Mouse (Mus musculus) hindbrain, postnatal 0 days (tissue): ENCODE data around the gene Inpp4a. TPM values are rescaled to one million over a fixed set of nuclear protein-coding genes. Genes with fewer than 3 reads are reported as not detected.

Experiments used
- ATAC-seq: fragments of 200-750 bp; cut with Nextera tagmentation; 2 replicates; pipeline ENCODE4 v1.8.0; 2017; ENCODE audit warnings: mild to moderate bottlenecking, moderate TSS enrichment, moderate library complexity
- DNase-seq: peaks from one replicate; pipeline ENCODE4 v3.0.0-alpha.2; 2015; ENCODE audit warnings: low spot score
- H3K27ac ChIP-seq: fragments of 300-500 bp; sonication (generic); 2 replicates; pipeline ENCODE4 v1.5.1; 2014; ENCODE audit warnings: mild to moderate bottlenecking
- H3K27me3 ChIP-seq: fragments of 300-500 bp; sonication (generic); 2 replicates; pipeline ENCODE4 v1.6.1; 2014; ENCODE audit warnings: low read length, mixed read lengths; ENCODE audit not compliant: insufficient read depth
- H3K36me3 ChIP-seq: fragments of 300-500 bp; sonication (generic); 2 replicates; pipeline ENCODE4 v1.6.1; 2014; ENCODE audit warnings: low read length, mixed read lengths; ENCODE audit not compliant: insufficient read depth
- H3K4me1 ChIP-seq: fragments of 300-500 bp; sonication (generic); 2 replicates; pipeline ENCODE4 v1.6.1; 2014; ENCODE audit warnings: antibody characterized with exemption, low read length, mixed read lengths; ENCODE audit not compliant: insufficient read depth
- H3K4me2 ChIP-seq: fragments of 300-500 bp; sonication (generic); 2 replicates; pipeline ENCODE4 v1.6.1; 2014; ENCODE audit warnings: low read depth, mild to moderate bottlenecking, low read length, moderate library complexity, mixed read lengths
- H3K4me3 ChIP-seq: fragments of 300-500 bp; sonication (generic); 2 replicates; pipeline ENCODE4 v1.5.1; 2014; ENCODE audit warnings: low read length
- H3K9ac ChIP-seq: fragments of 300-500 bp; sonication (generic); replicated peaks from 2 replicates; pipeline ENCODE4 v1.6.1; 2014; ENCODE audit warnings: mild to moderate bottlenecking, low read length, moderate library complexity, mixed read lengths
- H3K9me3 ChIP-seq: fragments of 300-500 bp; sonication (generic); 2 replicates; pipeline ENCODE4 v1.6.1; 2016; ENCODE audit warnings: low read length, mixed read lengths
- CTCF ChIP-seq: IDR thresholded peaks from 2 replicates; pipeline ENCODE4 v1.5.1; 2016; ENCODE audit warnings: antibody characterized with exemption, control low read depth, low read depth
- WGBS: fragments of 180-500 bp; shearing (Covaris S2); extraction: QIAGEN DNeasy Blood & Tissue Kit; methylation state at CpG from one replicate; pipeline ENCODE4 v1.1.7; 2014; 5-methylcytosine and 5-hydroxymethylcytosine counted together
- polyA plus RNA-seq: library from polyadenylated mRNA; unstranded; fragments of >200 nt; fragmentation: Nextera tagmentation; extraction: Ambion mirVana; gene quantifications from 2 replicates; pipeline ENCODE4 v1.2.1, GENCODE M21; 2015
- total RNA-seq: library from RNA; depleted of rRNA; stranded (reverse); fragments of >200 nt; gene quantifications from 2 replicates; pipeline ENCODE4 v1.2.3, GENCODE M21; 2014

Inpp4a gene
- total and polyA plus RNA-seq, 2 experiments from 2014 or later, result 53.6 to 82.5 TPM

GRCm38 (mm10) chr1:37398961-37399360, 99.3 kb downstream of the Inpp4a start:
- Histone ChIP-seq H3K27me3 (no peaks in the 10 kb centered on the region), H3K9ac (no peak overlapping the region), H3K9me3 (no peaks in the 10 kb centered on the region), H3K4me3 (no peak overlapping the region), H3K36me3 (peaks cover 46% of the 10 kb centered on the region), H3K27ac (no peak overlapping the region), H3K4me2 (no peak overlapping the region), H3K4me1 (no peaks in the 10 kb centered on the region)
- ATAC-seq (no peak), DNase-seq (no peak)
- TF ChIP-seq CTCF, result no peak
- 37% methylated on average over 3 of the region's 3 CpGs for WGBS

- H3K4me1 ChIP-seq, result no peaks in the 10 kb centered on the region
- no peak overlapping the region for H3K4me3 ChIP-seq
- H3K27me3 ChIP-seq, result no peaks in the 10 kb centered on the region
- H3K27ac ChIP-seq, result no peak overlapping the region
- peaks cover 43% of the 10 kb centered on the region for H3K36me3 ChIP-seq
- no peaks in the 10 kb centered on the region for H3K9me3 ChIP-seq
- WGBS, result 67% methylated on average over 8 of the region's 8 CpGs
- no peak for DNase-seq
- H3K9ac ChIP-seq, result no peak overlapping the region
- H3K4me2 ChIP-seq, result no peak overlapping the region
- no peak for ATAC-seq
- no peak for TF ChIP-seq CTCF
Observed at GRCm38 (mm10) chr1:37399734-37400133, 100.1 kb downstream of the Inpp4a start.

DNA sequence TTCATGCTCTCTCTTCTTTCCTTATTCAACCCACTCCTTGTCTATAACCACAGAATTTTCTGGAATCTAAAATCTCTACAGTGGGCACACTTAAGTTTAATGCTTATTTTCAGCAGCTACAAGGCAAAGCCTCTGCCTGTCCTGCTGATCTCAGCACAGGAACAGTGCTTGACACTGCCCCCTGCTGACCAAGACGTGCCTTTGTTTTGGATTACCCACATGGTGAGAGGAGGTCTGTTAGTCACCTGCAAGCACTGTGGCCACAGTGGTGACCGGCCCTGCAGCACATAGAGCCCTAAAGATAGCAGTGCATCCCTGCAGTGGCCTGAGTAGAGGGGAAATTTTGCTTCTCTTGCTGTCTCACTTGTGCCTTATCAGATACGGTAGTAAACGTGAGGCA, 102.0 kb downstream of the Inpp4a start:
- DNase-seq (peak; percentile 74), ATAC-seq (peak; percentile 21; the same call in 1 of the 2 replicates)
- no peak overlapping the region for H3K4me3 ChIP-seq
- TF ChIP-seq CTCF, result peak; percentile 79
- H3K4me1 ChIP-seq, result no peaks in the 10 kb centered on the region
- WGBS, result 56% methylated on average over 4 of the region's 4 CpGs
- no peaks in the 10 kb centered on the region for H3K27me3 ChIP-seq
- no peaks in the 10 kb centered on the region for H3K9me3 ChIP-seq
- H3K9ac ChIP-seq, result no peak overlapping the region
- H3K27ac ChIP-seq, result no peak overlapping the region
- peaks cover 25% of the 10 kb centered on the region for H3K36me3 ChIP-seq
- no peak overlapping the region for H3K4me2 ChIP-seq

- DNase-seq, result peak; percentile 31
- 0 out of 2 replicates have a peak overlapping the region, but pooled peaks have one; percentile 5 for H3K27ac ChIP-seq
- no peaks in the 10 kb centered on the region for H3K9me3 ChIP-seq
Observed at GRCm38 (mm10) chr1:37405137-37405536, 105.5 kb downstream of the Inpp4a start.

GRCm38 (mm10) chr1:37407228-37407627, 107.6 kb downstream of the Inpp4a start:
- Histone ChIP-seq H3K27ac (no peak overlapping the region), H3K9ac (no peak overlapping the region), H3K4me1 (no peaks in the 10 kb centered on the region), H3K27me3 (no peaks in the 10 kb centered on the region), H3K36me3 (peaks cover 5% of the 10 kb centered on the region; the same call in 1 of the 2 replicates), H3K4me3 (no peak overlapping the region), H3K4me2 (no peak overlapping the region), H3K9me3 (no peaks in the 10 kb centered on the region)
- no peak for DNase-seq
- no peak for TF ChIP-seq CTCF
- no peak for ATAC-seq
- 79% methylated on average over 8 of the region's 8 CpGs for WGBS

More at GRCm38 (mm10) chr1:37405137-37405536, 105.5 kb downstream of the Inpp4a start:
- Histone ChIP-seq H3K27me3 (no peaks in the 10 kb centered on the region), H3K4me2 (no peak overlapping the region), H3K9ac (no peak overlapping the region), H3K4me3 (no peak overlapping the region), H3K36me3 (peaks cover 7% of the 10 kb centered on the region; the same call in 1 of the 2 replicates), H3K4me1 (no peaks in the 10 kb centered on the region)
- WGBS, result 44% methylated on average over 2 of the region's 2 CpGs
- no peak for TF ChIP-seq CTCF
- ATAC-seq, result peak; percentile 76

- H3K27me3 ChIP-seq, result no peaks in the 10 kb centered on the region
- H3K4me1 ChIP-seq, result no peaks in the 10 kb centered on the region
- no peak overlapping the region for H3K4me2 ChIP-seq
- H3K4me3 ChIP-seq, result no peak overlapping the region
- DNase-seq (no peak), ATAC-seq (no peak)
- TF ChIP-seq CTCF, result no peak
- 89% methylated on average over 8 of the region's 8 CpGs for WGBS
- no peaks in the 10 kb centered on the region for H3K9me3 ChIP-seq
- no peaks in the 10 kb centered on the region for H3K36me3 ChIP-seq
- H3K27ac ChIP-seq, result no peak overlapping the region
- no peak overlapping the region for H3K9ac ChIP-seq
Observed at GRCm38 (mm10) chr1:37408059-37408458, 108.4 kb downstream of the Inpp4a start.

DNA sequence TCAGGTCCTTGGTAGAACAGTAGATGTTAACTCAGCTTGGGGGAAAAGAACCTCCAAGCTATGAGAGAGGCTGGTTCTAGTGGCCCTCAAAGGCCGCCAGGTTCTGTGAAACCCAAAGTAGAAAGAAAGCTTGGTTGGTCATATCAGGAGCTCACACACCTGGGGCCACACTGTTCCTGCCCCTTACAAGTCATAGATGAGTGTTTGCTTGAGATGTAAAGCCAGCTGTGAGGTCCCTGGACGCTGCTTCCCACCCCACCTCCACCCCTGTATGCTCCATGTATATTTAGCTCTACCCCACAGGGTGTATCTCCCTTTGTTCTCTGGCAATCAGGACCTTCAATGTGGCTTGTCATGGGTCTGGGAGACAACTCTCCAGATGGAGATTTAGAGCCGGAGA, 109.0 kb downstream of the Inpp4a start:
- Histone ChIP-seq H3K27me3 (no peaks in the 10 kb centered on the region), H3K4me3 (no peak overlapping the region), H3K36me3 (no peaks in the 10 kb centered on the region), H3K4me1 (no peaks in the 10 kb centered on the region), H3K4me2 (no peak overlapping the region), H3K9me3 (no peaks in the 10 kb centered on the region), H3K9ac (no peak overlapping the region), H3K27ac (no peak overlapping the region)
- WGBS, result 78% methylated on average over 3 of the region's 3 CpGs
- no peak for ATAC-seq
- TF ChIP-seq CTCF, result no peak
- DNase-seq, result no peak
